11 mouse cellular contexts compared by ENCODE assay signal in the genomic region with DNA sequence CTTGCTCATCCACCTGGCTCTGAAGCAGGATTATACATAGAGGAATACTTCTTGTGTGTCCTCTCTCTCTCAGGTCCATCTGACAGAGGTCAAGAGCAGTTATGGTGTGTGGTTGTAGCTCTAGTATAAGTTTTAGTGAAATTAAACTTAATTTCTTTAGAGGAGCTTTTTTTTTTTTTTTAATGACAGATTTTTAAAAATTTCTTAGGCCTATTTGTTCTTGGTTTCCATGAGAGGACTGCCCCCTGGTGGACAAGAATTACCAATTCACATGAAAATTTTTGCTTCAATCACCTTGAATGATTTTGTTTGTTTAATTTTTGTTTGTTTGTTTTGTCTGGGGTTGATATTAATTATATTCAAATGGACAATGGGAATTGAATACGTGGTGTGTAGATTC. TPM values are rescaled to one million over a fixed set of nuclear protein-coding genes. Genes with fewer than 3 reads are reported as not detected.
DNase-seq lines count a peak whose midpoint lies in the region; TF ChIP-seq lines count a peak whose summit lies in the region.
"Had no signal": no experiment of that assay in that cellular context is flagged by ENCODE, and none has a peak within 500 bp of the region (broad histone marks: within the 10 kb centered on the region; RNA-seq: fewer than 3 reads in every experiment).

No protein-coding gene starts in this region.

- DNase-seq in embryo, embryonic 10.5 days (ENCODE audit: low spot score) = peak; percentile 56
- DNase-seq in embryo, embryonic 10 days (ENCODE audit: low spot score) = no peak
- peak; percentile 11 to 33 for DNase-seq in layer of hippocampus, adult 2 months (ENCODE audit: low spot score in 2 of 2)
- no peak for DNase-seq in layer of hippocampus, postnatal 36 days
- DNase-seq in A20 (ENCODE audit: low read depth, low spot score) = peak; percentile 51
- peak; percentile 63 for DNase-seq in brain, adult 2 months (ENCODE audit: low read depth, low spot score)
- no peak for DNase-seq in right cerebral cortex, postnatal 36 days (ENCODE audit: low spot score in 2 of 2)
- DNase-seq in limb, embryonic 10.5 days (ENCODE audit: low spot score) = no peak
- DNase-seq: kidney, adult 9 months had no signal

- H3K27me3 ChIP-seq in limb, embryonic 10.5 days (ENCODE audit: low read depth, poor library complexity, severe bottlenecking) = peaks cover 47% of the 10 kb centered on the region

- peak; percentile 84 for TF ChIP-seq CTCF in layer of hippocampus, adult 2 months (conservative IDR thresholded peaks at IDR 0.05)

- no peaks in the 10 kb centered on the region for H3K36me3 ChIP-seq in limb, embryonic 10.5 days
- H3K36me3 ChIP-seq: heart, embryonic 13.5 days; midbrain, embryonic 13.5 days had no signal

- H3K9me3 ChIP-seq in limb, embryonic 10.5 days (replicated peaks) = no peaks in the 10 kb centered on the region
- H3K9me3 ChIP-seq: heart, embryonic 13.5 days; midbrain, embryonic 13.5 days had no signal

- H3K4me1 ChIP-seq in limb, embryonic 10.5 days = no peaks in the 10 kb centered on the region
- H3K4me1 ChIP-seq: heart, embryonic 13.5 days; midbrain, embryonic 13.5 days had no signal

- no peak overlapping the region for H3K27ac ChIP-seq in layer of hippocampus, adult 2 months
- no peak overlapping the region for H3K27ac ChIP-seq in limb, embryonic 10.5 days
- H3K27ac ChIP-seq: heart, embryonic 13.5 days; midbrain, embryonic 13.5 days had no signal

- H3K4me3 ChIP-seq in layer of hippocampus, adult 2 months = no peak overlapping the region
- H3K4me3 ChIP-seq in limb, embryonic 10.5 days = no peak overlapping the region
- H3K4me3 ChIP-seq: heart, embryonic 13.5 days; midbrain, embryonic 13.5 days had no signal

- WGBS in limb, embryonic 10.5 days = 2% methylated on average over 1 of the region's 1 CpGs

RNA-seq across cellular contexts. Expression of gene Tmem33, which starts 22.1 kb away (rescaled TPM):
- total RNA-seq in layer of hippocampus, adult 2 months (2021) = 10 to 100 TPM; 85.1 to 86.7 TPM
- total RNA-seq in layer of hippocampus, postnatal 36 days (2021) = 100 to 1,000 TPM; 100 to 104 TPM
- 99.6 and 111 TPM in 2 replicates for polyA plus RNA-seq in limb, embryonic 10.5 days (2016; fragmentation: Nextera tagmentation; extraction: Ambion mirVana)

Comparison
In these comparisons a context has a peak if more than half of its experiments do, and no peak if none do; other contexts are left out.
1. DNase-seq: peak in embryo, embryonic 10.5 days (single experiment), layer of hippocampus, adult 2 months (2 of 2), A20 (single experiment) and brain, adult 2 months (single experiment); none in embryo, embryonic 10 days (single experiment), layer of hippocampus, postnatal 36 days (0 of 2), right cerebral cortex, postnatal 36 days (0 of 2) and limb, embryonic 10.5 days (single experiment).